ENCODE assay signal across 7 mouse cellular contexts in the genomic region with DNA sequence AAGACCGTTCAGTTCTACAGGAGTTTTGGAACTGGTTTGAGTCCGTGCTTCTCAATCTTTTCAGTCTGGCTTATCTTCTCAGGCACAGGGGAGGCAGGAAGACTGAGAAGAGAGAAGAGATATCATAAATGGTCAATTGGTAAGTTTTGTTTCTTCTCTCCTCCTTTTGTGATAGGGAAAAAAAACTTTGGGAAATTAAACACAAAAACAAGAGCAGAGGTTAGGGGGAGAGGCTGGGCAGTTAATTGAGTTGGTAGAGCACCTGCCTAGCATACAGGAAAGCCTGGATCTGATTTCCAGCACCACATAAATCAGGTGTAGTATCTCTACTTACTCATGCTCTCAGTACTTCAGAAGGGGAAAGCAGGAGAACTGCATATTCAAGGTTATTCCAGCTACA. TPM values are rescaled to one million over a fixed set of nuclear protein-coding genes. Genes with fewer than 3 reads are reported as not detected.
A peak's percentile ranks its signal among the peaks of the same experiment; 100 is the strongest.
DNase-seq lines count a peak whose midpoint lies in the region; ATAC-seq and TF ChIP-seq lines count a peak whose summit lies in the region.

A gene (minus strand): TSS at position 101 of the 400 bp plus-strand sequence.

- no peak for DNase-seq in liver, postnatal 0 days
- DNase-seq in midbrain, embryonic 11.5 days (ENCODE audit: low spot score, missing footprints): no peak
- DNase-seq in cerebellum, postnatal 36 days: no peak
- no peak for DNase-seq in B cell, adult 2 months

- ATAC-seq in liver, postnatal 0 days: no peak
- ATAC-seq in liver, embryonic 12.5 days: no peak
- ATAC-seq in common myeloid progenitor, adult 5-6 weeks (replicated peaks; ENCODE audit: low read depth, poor library complexity, severe bottlenecking): no peak
- ATAC-seq in hindbrain, embryonic 12.5 days (ENCODE audit: low FRiP score): no peak
- ATAC-seq in midbrain, embryonic 11.5 days (ENCODE audit: low FRiP score): no peak

- H3K27me3 ChIP-seq in liver, postnatal 0 days (ENCODE audit: insufficient read depth, low read length): no peaks in the 10 kb centered on the region
- peaks cover 3% of the 10 kb centered on the region; the same call in 1 of the 2 replicates for H3K27me3 ChIP-seq in liver, embryonic 12.5 days (replicated peaks)
- H3K27me3 ChIP-seq in hindbrain, embryonic 12.5 days: no peaks in the 10 kb centered on the region
- no peaks in the 10 kb centered on the region for H3K27me3 ChIP-seq in midbrain, embryonic 11.5 days (ENCODE audit: control insufficient read depth, insufficient read depth, low read length)

- no peaks in the 10 kb centered on the region for H3K9me3 ChIP-seq in liver, postnatal 0 days (ENCODE audit: low read length)
- no peaks in the 10 kb centered on the region for H3K9me3 ChIP-seq in liver, embryonic 12.5 days (replicated peaks)
- H3K9me3 ChIP-seq in hindbrain, embryonic 12.5 days (replicated peaks): no peaks in the 10 kb centered on the region
- H3K9me3 ChIP-seq in midbrain, embryonic 11.5 days (ENCODE audit: control insufficient read depth, low read length): no peaks in the 10 kb centered on the region

- no peak within 1 kb of the TSS for H3K4me3 ChIP-seq in liver, postnatal 0 days (ENCODE audit: low read depth, low read length)
- no peak within 1 kb of the TSS for H3K4me3 ChIP-seq in liver, embryonic 12.5 days
- H3K4me3 ChIP-seq in hindbrain, embryonic 12.5 days: no peak within 1 kb of the TSS
- no peak within 1 kb of the TSS for H3K4me3 ChIP-seq in midbrain, embryonic 11.5 days (ENCODE audit: low read depth, low read length)

- no peak within 1 kb of the TSS for H3K4me2 ChIP-seq in liver, postnatal 0 days (ENCODE audit: low read depth, low read length)
- H3K4me2 ChIP-seq in liver, embryonic 12.5 days: no peak within 1 kb of the TSS
- no peak within 1 kb of the TSS for H3K4me2 ChIP-seq in hindbrain, embryonic 12.5 days (replicated peaks)
- no peak within 1 kb of the TSS for H3K4me2 ChIP-seq in midbrain, embryonic 11.5 days

- 0 out of 2 replicates have a peak within 1 kb of the TSS, but pooled peaks have one; percentile 11 for H3K27ac ChIP-seq in liver, postnatal 0 days (ENCODE audit: low read depth)
- H3K27ac ChIP-seq in liver, embryonic 12.5 days: no peak within 1 kb of the TSS
- no peak within 1 kb of the TSS for H3K27ac ChIP-seq in hindbrain, embryonic 12.5 days
- H3K27ac ChIP-seq in midbrain, embryonic 11.5 days (ENCODE audit: low read depth, low read length): no peak within 1 kb of the TSS

- H3K36me3 ChIP-seq in liver, postnatal 0 days (replicated peaks; ENCODE audit: insufficient read depth, low read length): no peaks in the 10 kb centered on the region
- no peaks in the 10 kb centered on the region for H3K36me3 ChIP-seq in liver, embryonic 12.5 days
- no peaks in the 10 kb centered on the region for H3K36me3 ChIP-seq in hindbrain, embryonic 12.5 days
- H3K36me3 ChIP-seq in midbrain, embryonic 11.5 days (ENCODE audit: control insufficient read depth, insufficient read depth, low read length): no peaks in the 10 kb centered on the region

- TF ChIP-seq EP300 in liver, postnatal 0 days (IDR thresholded peaks at IDR 0.05; ENCODE audit: low read depth): no peak

- H3K4me1 ChIP-seq in liver, postnatal 0 days (ENCODE audit: insufficient read depth): 0 out of 2 replicates have a peak, but pooled peaks cover 3% of the 10 kb centered on the region
- H3K4me1 ChIP-seq in liver, embryonic 12.5 days: peaks cover 11% of the 10 kb centered on the region; the same call in 1 of the 2 replicates
- H3K4me1 ChIP-seq in hindbrain, embryonic 12.5 days: 0 out of 2 replicates have a peak, but pooled peaks cover 5% of the 10 kb centered on the region
- peaks cover 4% of the 10 kb centered on the region; the same call in 1 of the 2 replicates for H3K4me1 ChIP-seq in midbrain, embryonic 11.5 days (ENCODE audit: control insufficient read depth, insufficient read depth, low read length)

- no peak for TF ChIP-seq CTCF in liver, postnatal 0 days (IDR thresholded peaks at IDR 0.05; ENCODE audit: low read depth)

- H3K9ac ChIP-seq in liver, postnatal 0 days (replicated peaks): no peak within 1 kb of the TSS
- no peak within 1 kb of the TSS for H3K9ac ChIP-seq in liver, embryonic 12.5 days
- H3K9ac ChIP-seq in hindbrain, embryonic 12.5 days: no peak within 1 kb of the TSS
- no peak within 1 kb of the TSS for H3K9ac ChIP-seq in midbrain, embryonic 11.5 days (ENCODE audit: low read length)

- WGBS in liver, postnatal 0 days (ENCODE audit: insufficient replicate concordance): 53% methylated on average over 2 of the region's 2 CpGs
- WGBS in liver, embryonic 12.5 days (ENCODE audit: insufficient replicate concordance): 52% methylated on average over 2 of the region's 2 CpGs
- WGBS in hindbrain, embryonic 12.5 days: 86% methylated on average over 2 of the region's 2 CpGs
- 80% methylated on average over 2 of the region's 2 CpGs for WGBS in midbrain, embryonic 11.5 days

RNA-seq across cellular contexts. Expression of the gene that starts here (rescaled TPM):
- 3.4 TPM in 2 replicates for polyA plus RNA-seq in liver, postnatal 0 days (2015; fragmentation: Nextera tagmentation; extraction: Ambion mirVana)
- polyA plus RNA-seq in liver, embryonic 12.5 days (2016; fragmentation: Nextera tagmentation; extraction: Ambion mirVana): 6.1 and 6.2 TPM in 2 replicates
- 66.4 and 77.8 TPM in 2 replicates for total RNA-seq in common myeloid progenitor, adult 5-6 weeks (2017)
- polyA plus RNA-seq in hindbrain, embryonic 12.5 days (2016; fragmentation: Nextera tagmentation; extraction: Ambion mirVana): 61.9 and 68.7 TPM in 2 replicates
- polyA plus RNA-seq in midbrain, embryonic 11.5 days (2014; fragmentation: Nextera tagmentation; extraction: Ambion mirVana): 47.5 and 50.0 TPM in 2 replicates
